Mouse (Mus musculus): Measurements from ENCODE around the gene Sdk1. TPM values are rescaled to one million over a fixed set of nuclear protein-coding genes. Genes with fewer than 3 reads are reported as not detected.

Gene Sdk1
- polyA plus RNA-seq, 1 experiment from 2014 or later, result 1.7 TPM

DNA sequence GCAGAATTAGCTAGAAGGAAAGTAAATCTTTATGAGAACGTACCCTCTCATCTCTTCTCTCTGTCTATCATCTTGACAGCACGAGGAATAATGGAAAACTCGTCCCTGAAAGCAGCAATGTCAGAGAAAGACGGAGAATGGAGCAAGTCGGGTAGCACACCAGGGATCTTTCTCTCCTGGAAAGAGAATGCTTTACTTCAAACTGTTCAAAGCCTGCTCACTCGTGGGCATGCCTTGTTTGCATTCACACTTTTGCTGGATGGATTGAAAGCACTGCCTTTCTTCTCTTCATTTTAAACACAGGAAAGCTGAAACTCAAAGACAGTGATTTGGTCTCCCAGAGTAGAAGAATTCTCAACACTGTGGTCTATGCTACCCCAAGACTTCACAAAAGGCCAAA is 1020.8 kb downstream of the Sdk1 start:
- Histone ChIP-seq H3K4me1 (no peaks in the 10 kb centered on the region), H3K4me2 (replicated peaks) (no peak overlapping the region), H3K27ac (replicated peaks) (no peak overlapping the region), H3K9ac (replicated peaks) (no peak overlapping the region), H3K9me3 (peaks cover 5% of the 10 kb centered on the region; the same call in 1 of the 2 replicates), H3K4me3 (no peak overlapping the region), H3K27me3 (no peaks in the 10 kb centered on the region), H3K36me3 (no peaks in the 10 kb centered on the region)
- WGBS, result 56% methylated on average over 6 of the region's 6 CpGs
- ATAC-seq (ENCODE audit: low FRiP score, low read depth), result no peak

Other genes with a start within 250 kb of the Sdk1 start
- 0.06 and 0.18 TPM in 2 replicates for gene Card11, start 240.9 kb upstream of the Sdk1 start, polyA plus RNA-seq (2016; fragmentation: Nextera tagmentation; extraction: Ambion mirVana)

Data from midbrain, embryonic 12.5 days (tissue).